Mouse (Mus musculus): ENCODE measurements around the gene Cep128.

Gene Cep128

DNA sequence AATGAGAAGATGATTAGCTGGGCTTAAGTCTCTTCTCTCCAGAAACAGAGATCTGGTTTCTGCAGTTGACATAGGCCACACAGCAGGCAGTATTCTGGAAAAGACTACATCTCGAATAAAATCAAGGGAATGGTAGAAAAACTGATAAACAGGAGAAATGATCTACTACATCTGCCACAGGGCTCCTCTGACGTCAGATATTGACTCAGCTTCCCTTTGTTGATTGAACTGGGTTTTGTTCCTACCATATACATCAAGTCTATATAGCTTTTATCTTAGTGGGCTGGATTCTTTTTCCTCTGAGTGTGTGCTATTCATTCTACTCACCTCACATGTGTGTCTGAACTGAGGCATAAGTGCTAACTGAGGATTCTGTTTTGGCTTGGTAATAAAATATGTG is 200.3 kb downstream of the Cep128 start:
- DNase-seq (ENCODE audit: low spot score in 2 of 2): no peak

- no peak for DNase-seq (ENCODE audit: low spot score in 2 of 2)
Measured at GRCm38 (mm10) chr12:91183304-91183855, 200.8 kb downstream of the Cep128 start.

GRCm38 (mm10) chr12:91176808-91177526 is 207.2 kb downstream of the Cep128 start:
- DNase-seq (ENCODE audit: low spot score in 2 of 2): no peak

- no peak for DNase-seq (ENCODE audit: low spot score in 2 of 2)
Measured at GRCm38 (mm10) chr12:91171613-91172012, 212.6 kb downstream of the Cep128 start.

DNA sequence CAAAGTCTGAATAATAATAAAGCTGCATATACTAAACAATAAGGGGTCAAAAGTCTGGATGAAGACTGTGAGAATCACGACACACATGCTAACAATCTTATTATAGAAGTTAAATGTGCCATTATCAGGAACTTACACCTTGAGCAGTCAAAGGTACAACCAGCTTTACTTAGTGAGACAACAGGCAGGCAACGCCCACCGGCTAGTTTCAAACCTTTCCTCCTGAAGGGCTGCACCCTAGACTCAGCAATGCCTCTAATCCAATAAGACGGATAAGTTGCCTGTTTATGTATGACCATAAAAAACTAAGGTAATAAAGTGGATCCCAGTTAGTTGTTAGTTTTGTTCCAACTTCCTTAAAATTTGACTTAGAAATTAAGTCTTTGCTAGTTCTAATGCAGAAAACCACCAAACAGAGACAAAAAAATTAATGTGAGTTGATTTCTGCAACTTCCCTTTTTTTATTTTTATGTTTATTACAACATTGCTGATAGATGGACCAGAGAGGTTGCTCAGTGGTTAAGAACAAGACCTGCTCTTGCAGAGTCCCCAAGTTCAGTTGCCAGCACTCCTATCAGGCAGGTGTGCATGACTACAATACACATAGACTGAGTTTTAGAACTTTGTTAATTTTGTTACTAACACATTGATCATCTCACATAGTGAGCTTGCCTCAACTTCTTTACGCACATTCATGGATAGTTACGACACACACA is 223.0 kb downstream of the Cep128 start:
- no peak for DNase-seq (ENCODE audit: low spot score in 2 of 2)

- DNase-seq (ENCODE audit: low spot score in 2 of 2): no peak
Measured at GRCm38 (mm10) chr12:91158481-91158880, 225.7 kb downstream of the Cep128 start.

DNA sequence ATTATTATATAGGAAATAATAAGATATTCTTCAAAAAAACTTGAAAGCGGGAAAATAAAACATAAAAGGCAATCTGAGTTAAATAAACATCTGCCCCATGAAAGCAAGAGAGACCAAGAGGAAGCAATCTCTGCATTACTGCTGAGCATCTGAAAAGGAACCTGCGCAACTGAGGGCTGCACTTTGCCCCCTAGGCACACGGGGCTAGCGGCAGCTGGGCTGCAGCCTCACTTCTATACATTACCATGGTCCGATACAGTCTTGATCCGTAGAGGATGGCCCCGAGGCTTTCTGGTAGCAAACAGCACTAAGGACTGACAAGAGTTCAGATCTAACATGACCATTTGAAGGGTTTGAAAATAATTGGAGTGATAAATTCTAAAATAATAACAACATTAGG is 230.2 kb downstream of the Cep128 start:
- no peak for DNase-seq (ENCODE audit: low spot score in 2 of 2)

GRCm38 (mm10) chr12:91149152-91149551 is 235.1 kb downstream of the Cep128 start:
- DNase-seq (ENCODE audit: low spot score in 2 of 2): no peak

- no peak for DNase-seq (ENCODE audit: low spot score in 2 of 2)
Measured at GRCm38 (mm10) chr12:91134740-91135517, 249.3 kb downstream of the Cep128 start.

DNA sequence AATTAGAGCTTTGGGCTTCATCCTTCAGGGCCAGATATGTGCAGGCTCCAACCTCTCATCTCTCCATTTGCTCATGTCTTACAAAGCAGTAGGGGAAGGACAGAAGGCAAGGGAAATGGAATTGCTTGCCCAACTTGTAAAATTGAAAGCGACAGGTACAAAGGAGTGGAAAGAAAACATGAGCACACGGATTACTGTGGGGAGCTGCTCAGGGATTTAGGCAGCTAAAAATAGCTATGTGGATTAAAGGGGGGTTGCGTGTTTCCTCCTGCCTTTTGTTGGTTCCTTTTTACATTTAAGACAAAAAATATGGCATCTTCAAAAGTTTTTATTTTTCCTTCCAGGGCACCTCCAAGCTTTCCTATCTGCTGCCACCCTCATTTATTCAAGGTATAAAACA is 269.2 kb downstream of the Cep128 start:
- no peak for DNase-seq (ENCODE audit: low spot score in 2 of 2)

GRCm38 (mm10) chr12:91103316-91103715 is 280.9 kb downstream of the Cep128 start:
- DNase-seq (ENCODE audit: low spot score in 2 of 2): no peak

GRCm38 (mm10) chr12:91097869-91098268 is 286.3 kb downstream of the Cep128 start:
- DNase-seq (ENCODE audit: low spot score in 2 of 2): no peak

DNA sequence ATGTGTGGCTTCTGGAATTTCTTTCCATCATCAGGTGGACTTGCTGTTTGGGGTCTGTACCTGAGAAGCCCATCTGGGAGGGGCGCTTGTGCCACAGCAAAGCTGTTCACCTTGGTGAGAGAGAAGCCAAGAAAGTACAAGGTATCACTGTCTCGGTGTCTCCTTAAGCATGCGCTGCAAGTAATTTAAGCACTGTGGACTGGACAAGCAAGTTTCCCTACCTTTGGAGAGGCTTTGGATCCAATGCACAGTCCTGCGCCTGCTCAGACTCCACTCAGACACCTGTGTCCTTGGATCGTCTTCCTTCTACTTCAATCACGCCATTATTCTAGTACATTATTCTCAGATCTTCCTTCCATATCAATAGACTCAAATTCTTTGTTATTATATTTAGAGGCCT is 288.0 kb downstream of the Cep128 start:
- no peak for DNase-seq (ENCODE audit: low spot score in 2 of 2)

- peak in 1 of 2 experiments; percentile 24 for DNase-seq (ENCODE audit: low spot score in 2 of 2)
Measured at GRCm38 (mm10) chr12:91088271-91088670, 295.9 kb downstream of the Cep128 start.

- peak; percentile 43 to 60 for DNase-seq (ENCODE audit: low spot score in 2 of 2)
Measured at GRCm38 (mm10) chr12:91085967-91086366, 298.2 kb downstream of the Cep128 start.

DNA sequence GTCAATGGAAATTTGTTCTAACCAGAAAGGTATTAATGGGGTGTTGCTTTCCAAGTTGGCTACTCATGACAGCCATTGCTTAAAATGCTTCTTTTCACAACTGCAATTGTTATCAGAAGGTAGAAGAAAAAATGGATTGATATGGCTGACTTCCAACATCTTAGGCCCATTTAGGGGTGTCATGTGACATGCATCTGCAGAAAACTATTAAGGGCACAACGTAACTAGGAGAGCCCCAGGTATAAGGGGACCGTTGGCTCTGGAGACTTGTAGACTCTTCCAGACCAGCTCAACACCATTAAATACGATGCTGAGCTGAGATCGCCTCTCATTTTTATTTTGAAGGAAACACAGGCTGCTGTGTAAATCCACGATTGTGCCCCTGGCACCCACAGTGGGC is 308.6 kb downstream of the Cep128 start:
- no peak for DNase-seq (ENCODE audit: low spot score in 2 of 2)

DNA sequence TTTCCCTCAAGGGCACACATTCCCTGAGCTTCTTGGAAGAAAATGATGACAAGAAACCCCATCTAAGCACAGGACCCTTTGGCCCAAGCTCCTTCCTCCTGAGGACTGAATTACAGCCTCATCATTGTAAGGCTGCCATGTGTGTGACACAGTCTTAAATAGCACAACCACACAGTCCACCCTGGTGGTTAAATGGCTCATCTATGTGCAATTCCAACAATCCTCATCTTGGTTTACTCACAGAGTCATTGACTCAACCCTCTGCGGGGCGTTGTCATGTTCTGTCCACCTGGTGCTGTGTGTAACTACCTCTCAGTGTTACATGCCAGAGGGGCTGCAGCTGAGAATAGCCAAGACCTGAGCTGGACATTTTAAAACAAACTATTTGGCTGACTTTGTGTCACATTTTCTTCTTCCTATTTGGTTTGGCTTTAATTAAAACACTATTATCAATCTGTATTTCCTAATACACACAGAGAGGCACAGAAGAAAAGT is 313.6 kb downstream of the Cep128 start:
- DNase-seq (ENCODE audit: low spot score in 2 of 2): no peak

DNA sequence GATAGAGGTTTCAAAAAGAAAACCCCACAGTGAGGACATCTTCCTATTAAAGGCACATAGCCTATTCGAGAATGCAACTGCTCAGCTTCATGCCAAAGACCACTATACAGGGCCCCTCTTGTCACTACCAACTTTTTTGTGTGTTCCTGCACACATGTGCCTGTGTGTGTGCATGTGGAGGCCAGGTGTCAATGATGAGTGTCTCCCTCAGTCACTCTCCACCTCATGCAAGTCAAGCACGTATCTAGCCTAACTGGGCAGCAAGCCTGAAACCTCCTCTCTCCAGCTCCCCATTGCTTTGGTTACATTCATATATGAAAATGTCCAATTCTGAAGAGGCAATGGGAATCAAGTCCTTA is 317.1 kb downstream of the Cep128 start:
- no peak for DNase-seq (ENCODE audit: low spot score in 2 of 2)

- DNase-seq (ENCODE audit: low spot score in 2 of 2): no peak
Measured at GRCm38 (mm10) chr12:91066286-91067082, 317.7 kb downstream of the Cep128 start.

DNA sequence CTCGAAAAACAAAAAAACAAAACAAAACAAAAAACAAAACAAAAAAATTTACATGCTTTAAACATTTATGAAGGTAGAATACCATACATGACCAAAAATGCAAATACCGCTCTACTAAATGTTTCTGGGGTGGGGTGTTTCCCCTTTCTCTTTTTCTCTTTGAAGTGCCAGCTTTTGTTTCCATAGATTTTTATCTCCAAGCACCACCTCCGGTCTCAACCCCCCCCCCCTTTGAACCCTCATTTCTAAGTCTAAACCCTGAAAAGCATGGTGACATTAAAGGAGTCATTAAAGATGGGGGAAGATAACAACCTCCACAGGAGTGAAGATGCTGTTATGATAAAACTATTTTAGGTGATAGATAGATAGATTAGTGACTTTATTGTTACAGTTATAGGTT is 318.8 kb downstream of the Cep128 start:
- no peak for DNase-seq (ENCODE audit: low spot score in 2 of 2)

GRCm38 (mm10) chr12:91064368-91064999 is 319.7 kb downstream of the Cep128 start:
- DNase-seq (ENCODE audit: low spot score in 2 of 2): no peak
